Mouse (Mus musculus) stomach, postnatal 0 days (tissue): ENCODE results near the gene Ndufa12. TPM values are rescaled to one million over a fixed set of nuclear protein-coding genes. Genes with fewer than 3 reads are reported as not detected.

ENCODE experiments used
- ATAC-seq: fragments of 200-750 bp; cut with Nextera tagmentation; 2 replicates; pipeline ENCODE4 v1.8.0; 2017; ENCODE audit not compliant: low FRiP score, low TSS enrichment
- DNase-seq: peaks from one replicate; pipeline ENCODE4 v3.0.0-alpha.2; 2016; ENCODE audit warnings: low spot score
- H3K27ac ChIP-seq: fragments of 300-500 bp; sonication (generic); replicated peaks from 2 replicates; pipeline ENCODE4 v1.5.1; 2014; ENCODE audit warnings: mild to moderate bottlenecking, control low read depth
- H3K27me3 ChIP-seq: fragments of 300-500 bp; sonication (generic); 2 replicates; pipeline ENCODE4 v1.6.1; 2014; ENCODE audit warnings: low read length; ENCODE audit not compliant: control insufficient read depth, insufficient read depth
- H3K36me3 ChIP-seq: fragments of 300-500 bp; sonication (generic); 2 replicates; pipeline ENCODE4 v1.6.1; 2014; ENCODE audit warnings: low read length, mixed read lengths; ENCODE audit not compliant: control insufficient read depth, insufficient read depth
- H3K4me1 ChIP-seq: fragments of 300-500 bp; sonication (generic); replicated peaks from 2 replicates; pipeline ENCODE4 v1.6.1; 2014; ENCODE audit warnings: antibody characterized with exemption; ENCODE audit not compliant: control insufficient read depth, insufficient read depth
- H3K4me2 ChIP-seq: fragments of 300-500 bp; sonication (generic); replicated peaks from 2 replicates; pipeline ENCODE4 v1.6.1; 2014; ENCODE audit warnings: low read depth, mild to moderate bottlenecking, control low read depth, moderate library complexity
- H3K4me3 ChIP-seq: fragments of 300-500 bp; sonication (generic); 2 replicates; pipeline ENCODE4 v1.5.1; 2014; ENCODE audit warnings: low read depth, low read length, control low read depth
- H3K9ac ChIP-seq: fragments of 300-500 bp; sonication (generic); 2 replicates; pipeline ENCODE4 v1.6.1; 2014; ENCODE audit warnings: mild to moderate bottlenecking, low read length, control low read depth, mixed read lengths
- H3K9me3 ChIP-seq: fragments of 300-500 bp; sonication (generic); 2 replicates; pipeline ENCODE4 v1.6.1; 2016; ENCODE audit warnings: low read length; ENCODE audit not compliant: control insufficient read depth
- CTCF ChIP-seq: IDR thresholded peaks from 2 replicates; pipeline ENCODE4 v1.5.1; 2016; ENCODE audit warnings: antibody characterized with exemption, low read depth, mild to moderate bottlenecking, moderate library complexity
- EP300 ChIP-seq: optimal IDR thresholded peaks from 2 replicates; pipeline ENCODE3; 2016; ENCODE audit warnings: antibody characterized with exemption
- WGBS: fragments of 180-500 bp; shearing (Covaris S2); extraction: QIAGEN DNeasy Blood & Tissue Kit; methylation state at CpG from one replicate; pipeline ENCODE4 v1.1.7; 2014; 5-methylcytosine and 5-hydroxymethylcytosine counted together
- polyA plus RNA-seq: library from polyadenylated mRNA; unstranded; fragments of >200 nt; fragmentation: Nextera tagmentation; extraction: Ambion mirVana; gene quantifications from 2 replicates; pipeline ENCODE4 v1.2.1, GENCODE M21; 2015

Ndufa12 gene
- polyA plus RNA-seq, 1 experiment from 2014 or later = 448 TPM

- TF ChIP-seq CTCF (no peak), EP300 (no peak)
- Histone ChIP-seq H3K4me1 (no peaks in the 10 kb centered on the region), H3K4me3 (no peak overlapping the region), H3K27ac (no peak overlapping the region), H3K36me3 (peaks cover 36% of the 10 kb centered on the region), H3K9me3 (no peaks in the 10 kb centered on the region), H3K9ac (no peak overlapping the region), H3K4me2 (no peak overlapping the region), H3K27me3 (no peaks in the 10 kb centered on the region)
- DNase-seq (no peak), ATAC-seq (no peak)
- 57% methylated on average over 12 of the region's 12 CpGs for WGBS
Measured at GRCm38 (mm10) chr10:94171440-94172130, 26.9 kb upstream of the Ndufa12 start.

GRCm38 (mm10) chr10:94172137-94172536 lies 26.4 kb upstream of the Ndufa12 start:
- no peak overlapping the region for H3K27ac ChIP-seq
- WGBS = 80% methylated on average over 11 of the region's 11 CpGs
- no peak for TF ChIP-seq EP300
- TF ChIP-seq CTCF = no peak
- no peak overlapping the region for H3K9ac ChIP-seq
- H3K36me3 ChIP-seq = peaks cover 35% of the 10 kb centered on the region
- ATAC-seq = no peak
- H3K9me3 ChIP-seq = no peaks in the 10 kb centered on the region
- no peak overlapping the region for H3K4me3 ChIP-seq
- no peak overlapping the region for H3K4me2 ChIP-seq
- H3K4me1 ChIP-seq = no peaks in the 10 kb centered on the region
- DNase-seq = no peak
- H3K27me3 ChIP-seq = no peaks in the 10 kb centered on the region

DNA sequence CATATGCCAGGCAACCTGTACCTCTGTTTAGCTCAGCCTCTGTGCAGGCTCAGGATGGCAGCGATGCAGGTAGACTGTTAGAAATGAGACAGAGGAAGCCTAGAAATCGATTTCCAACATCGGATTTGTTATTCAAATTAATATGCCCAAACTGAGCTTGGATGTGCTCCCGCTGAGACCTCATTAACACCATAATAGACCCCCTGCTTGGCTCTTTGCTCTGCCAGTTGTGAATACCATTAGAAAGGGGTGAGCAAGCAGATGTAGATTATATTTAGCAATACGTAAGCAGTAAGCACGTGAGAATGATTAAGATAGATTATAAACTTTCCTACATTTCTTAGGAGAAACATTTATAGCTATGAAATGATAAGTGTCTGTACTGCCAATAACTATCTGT lies 25.8 kb upstream of the Ndufa12 start:
- H3K9me3 ChIP-seq = no peaks in the 10 kb centered on the region
- H3K36me3 ChIP-seq = peaks cover 29% of the 10 kb centered on the region
- 81% methylated on average over 6 of the region's 6 CpGs for WGBS
- no peak overlapping the region for H3K4me3 ChIP-seq
- ATAC-seq (no peak), DNase-seq (no peak)
- TF ChIP-seq EP300 (no peak), CTCF (no peak)
- no peak overlapping the region for H3K9ac ChIP-seq
- H3K27me3 ChIP-seq = no peaks in the 10 kb centered on the region
- H3K4me1 ChIP-seq = no peaks in the 10 kb centered on the region
- H3K4me2 ChIP-seq = no peak overlapping the region
- no peak overlapping the region for H3K27ac ChIP-seq

- no peaks in the 10 kb centered on the region for H3K9me3 ChIP-seq
- no peak overlapping the region for H3K27ac ChIP-seq
- WGBS = 79% methylated on average over 7 of the region's 7 CpGs
- H3K36me3 ChIP-seq = peaks cover 16% of the 10 kb centered on the region
- no peak overlapping the region for H3K4me2 ChIP-seq
- ATAC-seq (no peak), DNase-seq (no peak)
- H3K4me3 ChIP-seq = no peak overlapping the region
- H3K4me1 ChIP-seq = no peaks in the 10 kb centered on the region
- no peaks in the 10 kb centered on the region for H3K27me3 ChIP-seq
- H3K9ac ChIP-seq = no peak overlapping the region
- TF ChIP-seq CTCF (no peak), EP300 (no peak)
Measured at GRCm38 (mm10) chr10:94174652-94175051, 23.9 kb upstream of the Ndufa12 start.

- no peaks in the 10 kb centered on the region for H3K27me3 ChIP-seq
- no peak for DNase-seq
- no peaks in the 10 kb centered on the region for H3K9me3 ChIP-seq
- no peak overlapping the region for H3K27ac ChIP-seq
- no peaks in the 10 kb centered on the region for H3K4me1 ChIP-seq
- WGBS = 55% methylated on average over 4 of the region's 4 CpGs
- ATAC-seq = no peak
- no peak overlapping the region for H3K4me2 ChIP-seq
- no peak overlapping the region for H3K4me3 ChIP-seq
- H3K9ac ChIP-seq = no peak overlapping the region
- TF ChIP-seq CTCF = no peak
- no peak for TF ChIP-seq EP300
- H3K36me3 ChIP-seq = peaks cover 12% of the 10 kb centered on the region; the same call in 1 of the 2 replicates
Measured at GRCm38 (mm10) chr10:94183199-94183598, 15.3 kb upstream of the Ndufa12 start.

- H3K27me3 ChIP-seq = no peaks in the 10 kb centered on the region
- peaks cover 18% of the 10 kb centered on the region for H3K36me3 ChIP-seq
- no peaks in the 10 kb centered on the region for H3K9me3 ChIP-seq
- DNase-seq (no peak), ATAC-seq (no peak)
- TF ChIP-seq CTCF = no peak
- TF ChIP-seq EP300 = no peak
- H3K9ac ChIP-seq = no peak overlapping the region
- H3K27ac ChIP-seq = no peak overlapping the region
- WGBS = 89% methylated on average over 4 of the region's 4 CpGs
- no peaks in the 10 kb centered on the region for H3K4me1 ChIP-seq
- no peak overlapping the region for H3K4me2 ChIP-seq
- H3K4me3 ChIP-seq = no peak overlapping the region
Measured at GRCm38 (mm10) chr10:94204973-94205372, 6.5 kb downstream of the Ndufa12 start.
